Mouse (Mus musculus) lung, postnatal 0 days (tissue): ENCODE measurements around the gene Slc35b2.

Experiments used
- CTCF ChIP-seq: IDR thresholded peaks from 2 replicates; pipeline ENCODE4 v1.5.1; 2016; ENCODE audit warnings: antibody characterized with exemption, mild to moderate bottlenecking
- EP300 ChIP-seq: IDR thresholded peaks from 2 replicates; pipeline ENCODE4 v1.6.1; 2016; ENCODE audit warnings: antibody characterized with exemption, mild to moderate bottlenecking, control low read depth

GRCm38 (mm10) chr17:45584096-45584896 is 20.6 kb downstream of the Slc35b2 start:
- TF ChIP-seq CTCF (no peak; the same call in 1 of the 2 replicates), EP300 (peak; percentile 34)
